Mouse (Mus musculus): ENCODE data around the gene Ltbp4.

DNA sequence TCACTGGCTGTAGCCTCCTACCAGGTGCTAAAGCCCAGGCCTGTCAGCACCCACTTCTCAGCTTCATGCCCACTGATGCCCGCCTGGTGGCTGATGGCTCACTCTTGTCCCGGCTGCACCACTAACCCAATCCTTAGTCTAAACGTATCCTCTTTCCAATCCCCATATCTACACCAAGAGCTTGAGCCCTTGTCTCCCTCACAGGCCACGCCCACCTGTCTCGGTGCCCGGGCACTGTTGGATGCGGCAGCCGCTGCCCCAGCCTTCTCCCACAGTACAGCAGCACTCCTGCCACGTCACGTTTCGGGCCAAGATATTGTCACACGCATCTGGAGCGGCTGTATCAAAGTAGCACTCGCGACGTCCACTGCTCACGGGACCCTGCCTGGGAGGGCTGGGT, 27.2 kb downstream of the Ltbp4 start:
- TF ChIP-seq CTCF (conservative IDR thresholded peaks at IDR 0.05; ENCODE audit: low read length), result no peak
- TF ChIP-seq POU5F1 (IDR thresholded peaks at IDR 0.05; ENCODE audit: borderline replicate concordance, low read length), result no peak

All from E14TG2a.4 (cell line).